Mouse (Mus musculus): ENCODE results near the gene Gramd4. TPM values are rescaled to one million over a fixed set of nuclear protein-coding genes. Genes with fewer than 3 reads are reported as not detected.

Gramd4 gene
- polyA plus RNA-seq, 1 experiment, result 2.3 TPM

DNA sequence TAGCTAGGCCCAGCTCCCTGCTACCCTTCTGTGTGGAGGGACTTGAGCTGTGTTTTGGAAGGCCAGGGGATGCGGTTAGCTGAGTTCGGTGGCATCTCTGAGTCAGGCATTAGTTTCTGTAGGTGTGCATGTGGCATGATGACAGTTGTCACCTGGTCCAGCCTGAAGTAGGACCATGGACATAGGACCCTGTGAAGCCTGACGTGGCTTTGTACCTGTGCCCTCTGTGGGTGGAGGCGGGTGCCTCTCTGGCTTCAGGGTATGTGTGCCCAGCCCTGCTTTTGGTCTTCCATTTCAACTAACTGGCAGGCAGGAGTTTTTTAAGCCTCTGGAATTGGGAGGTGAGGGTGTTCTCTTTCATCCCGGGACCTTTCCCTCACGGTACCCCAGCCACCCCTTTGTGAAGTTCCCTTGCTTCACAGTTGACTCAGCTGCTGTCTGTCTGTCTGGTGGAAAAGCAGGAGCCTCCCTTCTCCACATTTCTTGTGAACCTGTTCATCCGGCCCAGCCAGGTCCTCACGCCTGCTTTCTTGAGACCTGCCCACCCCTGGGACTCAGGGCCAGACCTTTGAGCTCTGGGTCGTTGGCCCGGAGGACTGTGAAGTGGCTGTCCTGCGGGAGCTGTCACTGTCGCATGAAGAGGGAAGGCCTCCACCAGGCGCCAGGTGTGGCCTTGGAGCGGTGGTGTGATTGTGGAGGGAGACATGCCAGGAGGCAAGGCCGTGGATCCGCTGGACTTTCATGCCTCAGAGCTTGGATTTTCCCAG lies 16.9 kb downstream of the Gramd4 start:
- no peaks in the 10 kb centered on the region for H3K27me3 ChIP-seq (ENCODE audit: control insufficient read depth)
- peaks cover 60% of the 10 kb centered on the region for H3K4me1 ChIP-seq (ENCODE audit: control insufficient read depth)
- peaks cover 56% of the 10 kb centered on the region for H3K36me3 ChIP-seq (ENCODE audit: control insufficient read depth)
- H3K9me3 ChIP-seq (ENCODE audit: control insufficient read depth, low read length), result no peaks in the 10 kb centered on the region
- H3K4me3 ChIP-seq (replicated peaks), result no peak overlapping the region
- TF ChIP-seq GATA1 (IDR thresholded peaks at IDR 0.05; ENCODE audit: low read length) (no peak), TAL1 (IDR thresholded peaks at IDR 0.05; ENCODE audit: low read length) (no peak)

DNA sequence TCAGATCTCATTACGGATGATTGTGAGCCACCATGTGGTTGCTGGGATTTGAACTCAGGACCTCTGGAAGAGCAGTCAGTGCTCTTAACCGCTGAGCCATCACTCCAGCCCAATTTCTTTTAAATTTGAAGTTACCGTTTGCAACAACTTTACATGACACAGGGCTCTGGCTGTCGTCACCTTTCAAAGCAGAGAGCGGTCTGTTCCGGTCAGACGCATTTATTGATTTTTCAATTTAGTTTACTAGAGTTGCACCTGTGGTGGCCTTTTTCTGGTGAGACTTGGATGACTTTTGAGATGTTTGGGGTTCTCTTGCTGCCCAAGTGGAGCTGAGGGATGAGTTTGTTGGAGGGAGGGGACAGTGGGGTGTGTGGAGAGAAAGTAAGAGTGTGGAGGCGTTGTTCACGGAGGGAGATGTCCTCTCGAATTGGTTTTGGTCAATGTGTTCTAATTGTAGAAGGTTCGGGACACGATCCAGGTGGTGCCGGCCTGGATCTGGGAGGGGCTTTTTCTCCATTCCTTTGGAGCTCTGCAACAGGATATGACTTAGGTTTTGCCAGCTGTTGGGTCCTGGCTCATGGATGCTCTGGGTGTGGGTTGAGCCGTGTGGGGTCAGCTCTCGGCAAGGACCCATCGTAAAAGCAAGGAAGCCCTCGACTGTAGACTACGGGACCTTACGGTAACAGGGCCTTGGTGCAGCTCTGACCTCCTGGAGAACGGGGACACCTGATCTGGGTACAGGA lies 18.0 kb downstream of the Gramd4 start:
- peaks cover 51% of the 10 kb centered on the region for H3K4me1 ChIP-seq (ENCODE audit: control insufficient read depth)
- no peak for TF ChIP-seq GATA1 (IDR thresholded peaks at IDR 0.05; ENCODE audit: low read length)
- no peak for TF ChIP-seq TAL1 (IDR thresholded peaks at IDR 0.05; ENCODE audit: low read length)
- peaks cover 52% of the 10 kb centered on the region for H3K36me3 ChIP-seq (ENCODE audit: control insufficient read depth)

DNA sequence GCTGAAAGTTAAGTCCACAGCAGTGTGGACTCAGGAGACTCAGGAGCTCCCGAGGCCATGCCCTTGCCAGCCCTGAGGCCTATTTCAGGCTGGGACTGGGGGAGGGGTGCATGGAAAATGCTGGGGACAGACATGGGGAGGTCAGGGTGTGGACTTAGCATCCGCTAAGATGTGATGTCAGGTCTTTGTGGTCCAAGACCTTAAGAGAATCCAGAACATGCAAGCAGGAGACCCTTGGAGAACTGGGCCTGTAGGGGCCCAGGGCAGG lies 18.5 kb downstream of the Gramd4 start:
- Histone ChIP-seq H3K9me3 (ENCODE audit: control insufficient read depth, low read length) (no peaks in the 10 kb centered on the region), H3K4me1 (ENCODE audit: control insufficient read depth) (peaks cover 46% of the 10 kb centered on the region), H3K4me3 (replicated peaks) (no peak overlapping the region), H3K36me3 (ENCODE audit: control insufficient read depth) (peaks cover 52% of the 10 kb centered on the region), H3K27me3 (ENCODE audit: control insufficient read depth) (no peaks in the 10 kb centered on the region)
- TF ChIP-seq TAL1 (IDR thresholded peaks at IDR 0.05; ENCODE audit: low read length) (no peak), GATA1 (IDR thresholded peaks at IDR 0.05; ENCODE audit: low read length) (no peak)

More for the DNA sequence above, 18.0 kb downstream of the Gramd4 start:
- no peak overlapping the region for H3K4me3 ChIP-seq (replicated peaks)
- no peaks in the 10 kb centered on the region for H3K9me3 ChIP-seq (ENCODE audit: control insufficient read depth, low read length)
- H3K27me3 ChIP-seq (ENCODE audit: control insufficient read depth), result no peaks in the 10 kb centered on the region

DNA sequence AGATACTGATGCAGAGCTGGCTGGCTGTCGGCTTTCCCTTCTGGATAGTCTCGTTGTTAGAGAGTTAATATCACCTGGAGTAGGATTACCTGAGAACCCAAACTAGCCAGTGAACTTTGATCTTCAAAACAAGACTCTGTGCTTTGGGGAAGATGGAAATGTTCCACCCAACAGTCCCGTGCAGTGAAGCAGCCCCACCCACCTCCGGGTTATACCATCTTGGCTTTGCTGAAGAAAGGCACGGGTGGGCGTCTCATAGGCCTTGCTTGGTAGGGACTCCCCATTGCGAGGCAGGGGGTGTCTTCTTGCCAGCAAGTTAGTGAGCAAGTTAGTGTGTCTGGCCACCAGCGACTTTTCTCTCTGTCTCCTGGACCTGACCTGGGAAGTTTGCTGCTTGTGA lies 18.9 kb downstream of the Gramd4 start:
- H3K4me1 ChIP-seq (ENCODE audit: control insufficient read depth), result peaks cover 42% of the 10 kb centered on the region
- no peak for TF ChIP-seq TAL1 (IDR thresholded peaks at IDR 0.05; ENCODE audit: low read length)
- TF ChIP-seq GATA1 (IDR thresholded peaks at IDR 0.05; ENCODE audit: low read length), result no peak
- H3K9me3 ChIP-seq (ENCODE audit: control insufficient read depth, low read length), result no peaks in the 10 kb centered on the region
- H3K4me3 ChIP-seq (replicated peaks), result no peak overlapping the region
- H3K36me3 ChIP-seq (ENCODE audit: control insufficient read depth), result peaks cover 52% of the 10 kb centered on the region
- H3K27me3 ChIP-seq (ENCODE audit: control insufficient read depth), result no peaks in the 10 kb centered on the region

DNA sequence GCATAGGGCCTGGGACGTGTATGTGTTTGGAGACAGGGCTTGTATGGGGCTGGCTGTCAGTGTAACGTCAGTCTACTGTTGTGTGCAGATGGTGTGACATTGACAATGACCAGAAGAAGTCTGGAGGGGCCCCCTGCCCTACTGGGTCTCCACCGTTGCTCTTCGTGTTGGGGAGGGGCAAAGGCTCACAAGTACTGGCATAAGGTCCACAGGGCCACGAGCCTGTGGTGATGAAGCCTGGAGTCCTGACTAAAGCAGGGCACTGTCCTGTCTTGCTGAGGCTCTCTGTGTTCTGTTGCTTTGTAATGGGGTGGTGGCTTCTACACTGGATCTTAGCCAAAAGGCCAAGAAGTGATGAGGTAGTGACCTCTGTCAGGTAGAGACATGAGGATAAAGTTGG lies 20.4 kb downstream of the Gramd4 start:
- Histone ChIP-seq H3K4me1 (ENCODE audit: control insufficient read depth) (peaks cover 43% of the 10 kb centered on the region), H3K36me3 (ENCODE audit: control insufficient read depth) (peaks cover 53% of the 10 kb centered on the region), H3K9me3 (ENCODE audit: control insufficient read depth, low read length) (no peaks in the 10 kb centered on the region), H3K4me3 (replicated peaks) (no peak overlapping the region), H3K27me3 (ENCODE audit: control insufficient read depth) (no peaks in the 10 kb centered on the region)
- no peak for TF ChIP-seq GATA1 (IDR thresholded peaks at IDR 0.05; ENCODE audit: low read length)
- TF ChIP-seq TAL1 (IDR thresholded peaks at IDR 0.05; ENCODE audit: low read length), result no peak

DNA sequence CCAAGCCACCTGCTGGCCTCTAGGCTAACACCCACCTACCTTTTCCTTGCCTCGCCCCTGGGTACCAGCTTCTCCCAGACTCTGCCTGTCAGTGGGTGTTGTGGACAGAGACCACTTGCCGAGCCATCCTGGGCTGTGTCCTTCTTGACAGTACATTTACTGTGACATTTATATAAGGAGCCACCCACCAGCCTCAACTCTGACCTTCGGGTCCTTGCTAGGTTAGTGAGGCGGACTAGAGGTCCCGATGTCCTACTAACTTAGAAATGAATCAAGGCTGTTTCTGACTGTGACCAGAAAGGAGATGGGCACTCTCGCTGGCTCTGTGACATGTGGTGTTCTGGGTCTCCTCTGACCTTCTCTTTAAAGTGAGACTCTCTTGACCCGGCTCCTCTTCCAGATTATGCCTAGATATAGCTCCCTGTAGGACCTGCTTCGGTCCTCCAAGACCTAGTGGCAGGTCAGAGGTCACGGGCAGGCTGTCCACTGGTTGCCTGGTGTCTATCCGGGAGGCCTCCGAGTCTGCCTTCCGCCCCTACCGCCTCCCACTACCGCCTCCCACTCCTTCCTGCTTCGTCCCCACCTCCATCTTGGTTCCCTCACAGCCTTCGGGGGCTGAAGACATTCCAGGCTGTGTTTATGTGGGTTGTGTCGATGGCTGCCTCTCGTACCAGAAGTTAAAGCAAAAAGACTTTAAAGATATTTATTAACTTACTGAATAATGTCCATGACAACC lies 21.2 kb downstream of the Gramd4 start:
- peaks cover 48% of the 10 kb centered on the region for H3K36me3 ChIP-seq (ENCODE audit: control insufficient read depth)
- H3K4me1 ChIP-seq (ENCODE audit: control insufficient read depth), result peaks cover 46% of the 10 kb centered on the region
- H3K9me3 ChIP-seq (ENCODE audit: control insufficient read depth, low read length), result no peaks in the 10 kb centered on the region
- no peaks in the 10 kb centered on the region for H3K27me3 ChIP-seq (ENCODE audit: control insufficient read depth)
- H3K4me3 ChIP-seq (replicated peaks), result no peak overlapping the region
- TF ChIP-seq TAL1 (IDR thresholded peaks at IDR 0.05; ENCODE audit: low read length), result no peak
- no peak for TF ChIP-seq GATA1 (IDR thresholded peaks at IDR 0.05; ENCODE audit: low read length)

DNA sequence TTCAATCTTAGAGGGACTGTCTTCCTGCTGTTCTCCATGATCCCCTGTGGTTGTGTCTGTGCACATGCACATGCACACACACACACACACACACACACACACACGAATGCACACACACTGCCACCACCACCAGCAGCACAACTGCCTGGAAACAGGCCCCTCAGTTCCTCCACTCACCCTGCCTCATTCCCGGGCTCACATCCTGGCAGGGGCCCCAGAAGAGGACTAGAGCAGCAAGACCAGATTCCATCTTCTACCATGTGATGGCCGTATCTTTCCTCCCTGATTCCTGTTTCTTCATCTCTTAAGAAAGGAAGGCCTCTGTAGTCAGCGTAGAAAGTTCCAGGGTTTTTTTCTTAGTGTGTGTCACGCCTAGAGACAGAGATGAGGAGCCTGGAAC lies 22.0 kb downstream of the Gramd4 start:
- Histone ChIP-seq H3K36me3 (ENCODE audit: control insufficient read depth) (peaks cover 46% of the 10 kb centered on the region), H3K27me3 (ENCODE audit: control insufficient read depth) (no peaks in the 10 kb centered on the region), H3K4me1 (ENCODE audit: control insufficient read depth) (peaks cover 46% of the 10 kb centered on the region), H3K4me3 (replicated peaks) (no peak overlapping the region), H3K9me3 (ENCODE audit: control insufficient read depth, low read length) (no peaks in the 10 kb centered on the region)
- no peak for TF ChIP-seq TAL1 (IDR thresholded peaks at IDR 0.05; ENCODE audit: low read length)
- TF ChIP-seq GATA1 (IDR thresholded peaks at IDR 0.05; ENCODE audit: low read length), result no peak

DNA sequence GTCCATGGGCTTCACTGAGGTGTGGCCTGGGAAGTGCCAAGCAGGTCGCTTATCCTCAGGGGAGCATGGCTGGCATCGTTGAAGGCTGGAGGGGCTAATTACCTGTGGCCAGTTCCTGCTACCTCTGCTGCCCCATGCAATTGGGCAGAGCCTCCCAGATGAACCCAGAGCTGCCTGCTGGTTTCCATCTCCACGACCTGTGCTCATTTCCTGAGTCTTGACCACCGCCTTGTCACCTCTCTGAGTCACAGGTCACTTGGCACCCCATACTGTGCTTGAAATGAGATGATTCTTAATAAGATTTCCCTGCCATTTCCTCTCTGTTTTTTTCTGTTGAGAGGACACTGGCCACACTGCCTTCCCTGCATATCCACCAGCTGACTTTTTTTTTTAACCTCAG lies 22.4 kb downstream of the Gramd4 start:
- TF ChIP-seq GATA1 (IDR thresholded peaks at IDR 0.05; ENCODE audit: low read length), result no peak
- no peak for TF ChIP-seq TAL1 (IDR thresholded peaks at IDR 0.05; ENCODE audit: low read length)
- Histone ChIP-seq H3K4me1 (ENCODE audit: control insufficient read depth) (peaks cover 49% of the 10 kb centered on the region), H3K36me3 (ENCODE audit: control insufficient read depth) (peaks cover 45% of the 10 kb centered on the region), H3K4me3 (replicated peaks) (no peak overlapping the region), H3K27me3 (ENCODE audit: control insufficient read depth) (no peaks in the 10 kb centered on the region), H3K9me3 (ENCODE audit: control insufficient read depth, low read length) (no peaks in the 10 kb centered on the region)

DNA sequence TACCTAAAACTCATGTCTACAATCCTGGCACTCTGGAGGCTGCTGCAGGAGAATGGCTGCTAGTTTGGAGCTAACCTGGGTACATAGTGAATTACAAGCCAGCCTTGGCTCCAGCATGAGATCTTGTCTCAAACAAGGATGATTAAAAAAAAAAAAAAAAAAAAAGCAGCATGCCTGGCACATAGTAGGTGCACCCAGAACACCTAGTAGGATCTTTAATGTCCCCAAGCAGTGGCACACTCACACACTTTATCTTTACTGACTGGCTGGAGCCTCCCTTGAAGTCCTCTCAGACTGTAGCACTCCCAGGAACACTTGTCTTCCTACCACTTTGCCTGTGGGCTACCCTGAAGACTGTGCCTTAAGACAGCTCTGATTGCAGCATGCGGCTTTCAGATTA lies 22.9 kb downstream of the Gramd4 start:
- Histone ChIP-seq H3K4me3 (replicated peaks) (no peak overlapping the region), H3K27me3 (ENCODE audit: control insufficient read depth) (no peaks in the 10 kb centered on the region), H3K9me3 (ENCODE audit: control insufficient read depth, low read length) (no peaks in the 10 kb centered on the region), H3K36me3 (ENCODE audit: control insufficient read depth) (peaks cover 45% of the 10 kb centered on the region), H3K4me1 (ENCODE audit: control insufficient read depth) (peaks cover 53% of the 10 kb centered on the region)
- TF ChIP-seq TAL1 (IDR thresholded peaks at IDR 0.05; ENCODE audit: low read length), result no peak
